Mouse (Mus musculus): ENCODE data around the gene Gnaz. TPM values are rescaled to one million over a fixed set of nuclear protein-coding genes. Genes with fewer than 3 reads are reported as not detected.

The Gnaz gene
- polyA plus RNA-seq, 1 experiment from 2014 or later, result 5.6 TPM

DNA sequence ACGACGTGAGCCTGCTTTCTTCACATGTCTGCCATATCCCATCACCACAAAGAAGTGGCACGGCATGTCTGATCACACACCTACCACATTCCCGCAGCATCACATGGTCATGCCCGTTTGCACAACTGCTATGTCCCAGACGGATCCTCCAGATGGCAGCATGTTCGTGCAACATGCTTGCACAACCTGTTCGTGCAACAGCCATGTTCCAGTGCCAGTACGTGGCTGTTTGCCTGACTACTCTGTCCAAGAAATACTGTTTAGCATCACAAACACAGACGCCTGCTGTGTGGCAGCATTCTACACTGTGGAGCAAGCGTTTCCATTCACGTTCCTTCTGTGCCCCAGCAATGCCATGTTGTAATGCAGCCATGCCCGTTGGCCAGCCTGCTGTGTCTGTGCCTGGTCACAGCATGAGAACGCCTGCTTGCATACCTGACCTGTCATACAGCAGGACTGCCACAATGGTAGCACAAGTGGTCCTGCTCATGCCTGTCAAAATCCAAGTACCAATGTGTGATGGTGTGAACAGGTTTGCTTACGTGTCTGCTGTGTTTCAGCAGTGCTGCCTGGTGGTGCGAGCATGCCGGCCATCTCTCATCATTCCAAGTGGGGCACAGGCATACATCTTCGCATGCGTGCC lies 33.3 kb upstream of the Gnaz start:
- H3K9ac ChIP-seq, result no peak overlapping the region
- ATAC-seq (ENCODE audit: insufficient read depth, low FRiP score, low read depth), result no peak
- no peaks in the 10 kb centered on the region for H3K9me3 ChIP-seq
- H3K27me3 ChIP-seq (replicated peaks), result no peaks in the 10 kb centered on the region
- no peaks in the 10 kb centered on the region for H3K36me3 ChIP-seq
- no peak overlapping the region for H3K27ac ChIP-seq
- H3K4me1 ChIP-seq, result no peaks in the 10 kb centered on the region
- H3K4me3 ChIP-seq (replicated peaks), result no peak overlapping the region
- H3K4me2 ChIP-seq, result no peak overlapping the region
- 84% methylated on average over 19 of the region's 19 CpGs for WGBS

GRCm38 (mm10) chr10:74934521-74934920 lies 32.5 kb upstream of the Gnaz start:
- Histone ChIP-seq H3K36me3 (no peaks in the 10 kb centered on the region), H3K4me3 (replicated peaks) (no peak overlapping the region), H3K9me3 (no peaks in the 10 kb centered on the region), H3K27ac (no peak overlapping the region), H3K4me1 (no peaks in the 10 kb centered on the region), H3K4me2 (no peak overlapping the region), H3K9ac (no peak overlapping the region), H3K27me3 (replicated peaks) (no peaks in the 10 kb centered on the region)
- WGBS, result 76% methylated on average over 12 of the region's 12 CpGs
- no peak for ATAC-seq (ENCODE audit: insufficient read depth, low FRiP score, low read depth)

GRCm38 (mm10) chr10:74935016-74935415 lies 32.0 kb upstream of the Gnaz start:
- WGBS, result 25% methylated on average over 6 of the region's 6 CpGs
- H3K4me3 ChIP-seq (replicated peaks), result no peak overlapping the region
- H3K27ac ChIP-seq, result no peak overlapping the region
- H3K27me3 ChIP-seq (replicated peaks), result no peaks in the 10 kb centered on the region
- no peaks in the 10 kb centered on the region for H3K36me3 ChIP-seq
- H3K9me3 ChIP-seq, result no peaks in the 10 kb centered on the region
- ATAC-seq (ENCODE audit: insufficient read depth, low FRiP score, low read depth), result no peak; the same call in 1 of the 2 replicates
- no peak overlapping the region for H3K4me2 ChIP-seq
- no peaks in the 10 kb centered on the region for H3K4me1 ChIP-seq
- H3K9ac ChIP-seq, result no peak overlapping the region

DNA sequence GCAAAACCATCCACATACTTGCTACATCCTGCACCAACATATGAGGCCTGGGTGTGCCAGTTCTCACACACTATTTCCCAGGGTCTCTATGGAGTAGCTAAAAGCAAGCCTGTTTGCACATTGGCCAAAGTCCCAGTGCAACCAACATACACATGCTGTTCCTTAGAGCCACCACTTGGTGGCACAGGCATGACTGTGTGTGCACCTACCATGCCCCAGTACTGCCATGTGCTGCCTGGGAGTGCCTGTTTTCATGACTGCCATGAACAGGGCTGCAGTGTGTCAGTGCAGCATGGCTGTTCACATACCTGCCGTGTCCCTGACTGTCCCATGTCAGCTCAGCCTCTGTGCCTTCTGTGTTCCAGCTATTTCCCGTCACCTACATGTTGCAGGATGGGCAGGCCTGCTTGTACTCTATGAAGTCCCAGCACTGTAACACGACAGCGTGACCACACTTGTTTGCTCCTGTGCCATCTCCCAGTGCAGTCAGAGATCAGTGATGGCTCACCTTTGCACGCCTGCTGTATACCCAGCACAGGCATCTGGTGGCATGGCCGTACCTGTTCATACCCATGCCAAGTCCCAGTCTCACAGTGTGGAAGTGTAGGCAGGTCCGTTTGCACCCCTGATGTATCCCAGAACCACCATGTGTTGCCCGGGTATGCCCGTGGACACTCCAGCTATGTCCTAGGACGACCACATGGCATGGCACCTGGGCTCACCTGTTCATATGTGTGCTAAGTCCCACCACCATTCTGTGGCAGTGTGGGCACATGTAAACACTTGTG lies 29.8 kb upstream of the Gnaz start:
- Histone ChIP-seq H3K27me3 (replicated peaks) (no peaks in the 10 kb centered on the region), H3K9ac (no peak overlapping the region), H3K4me3 (replicated peaks) (no peak overlapping the region), H3K27ac (no peak overlapping the region), H3K36me3 (no peaks in the 10 kb centered on the region), H3K4me1 (no peaks in the 10 kb centered on the region), H3K4me2 (no peak overlapping the region), H3K9me3 (no peaks in the 10 kb centered on the region)
- ATAC-seq (ENCODE audit: insufficient read depth, low FRiP score, low read depth), result 0 out of 2 replicates have a peak, but pooled peaks have one; percentile 20
- WGBS, result 79% methylated on average over 10 of the region's 10 CpGs

DNA sequence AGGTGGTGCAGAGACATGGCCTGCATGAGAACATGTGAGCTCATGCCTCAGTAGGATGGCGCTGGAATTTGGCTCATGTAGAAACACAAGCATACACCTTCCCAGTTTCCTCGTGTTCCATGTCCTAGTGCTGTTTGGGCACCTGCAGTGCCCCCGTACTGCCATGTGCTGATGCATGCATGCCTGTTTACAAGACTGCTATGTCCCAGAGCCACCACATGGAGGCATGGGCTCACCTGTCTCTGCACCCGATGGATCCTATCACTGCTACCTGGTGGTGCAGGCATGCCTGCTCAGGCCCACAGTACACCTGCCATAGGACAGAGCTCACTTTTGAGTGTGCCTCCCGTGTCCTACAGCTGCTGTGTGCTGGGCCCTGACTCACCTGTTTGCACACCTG lies 28.6 kb upstream of the Gnaz start:
- Histone ChIP-seq H3K27ac (no peak overlapping the region), H3K4me2 (no peak overlapping the region), H3K4me1 (no peaks in the 10 kb centered on the region), H3K4me3 (replicated peaks) (no peak overlapping the region), H3K9me3 (no peaks in the 10 kb centered on the region), H3K9ac (no peak overlapping the region), H3K27me3 (replicated peaks) (no peaks in the 10 kb centered on the region), H3K36me3 (no peaks in the 10 kb centered on the region)
- WGBS, result 59% methylated on average over 5 of the region's 5 CpGs
- ATAC-seq (ENCODE audit: insufficient read depth, low FRiP score, low read depth), result no peak

DNA sequence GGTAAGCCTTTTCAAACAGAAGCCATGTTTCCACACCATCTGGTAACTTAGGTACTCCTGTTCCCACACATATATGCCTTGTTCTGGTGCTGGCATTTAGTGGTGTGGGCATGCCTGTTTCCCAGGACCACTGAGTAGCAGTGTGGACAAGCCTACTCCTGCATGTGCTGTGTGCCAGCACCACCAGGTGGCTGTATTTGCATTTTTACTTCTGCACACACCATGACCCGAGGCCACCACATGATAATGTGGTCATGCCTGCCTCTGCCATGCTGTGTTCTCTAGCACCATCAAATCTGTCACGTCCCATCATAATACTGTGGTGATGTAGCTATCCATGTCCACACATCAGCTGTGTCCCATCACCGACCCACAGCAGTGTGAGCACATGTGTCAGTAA lies 27.7 kb upstream of the Gnaz start:
- H3K4me1 ChIP-seq, result no peaks in the 10 kb centered on the region

GRCm38 (mm10) chr10:74940795-74941194 lies 26.2 kb upstream of the Gnaz start:
- 93% methylated on average over 1 of the region's 1 CpGs for WGBS
- no peaks in the 10 kb centered on the region for H3K9me3 ChIP-seq
- no peaks in the 10 kb centered on the region for H3K36me3 ChIP-seq
- ATAC-seq (ENCODE audit: insufficient read depth, low FRiP score, low read depth), result no peak
- no peak overlapping the region for H3K4me3 ChIP-seq (replicated peaks)
- no peaks in the 10 kb centered on the region for H3K4me1 ChIP-seq
- no peak overlapping the region for H3K4me2 ChIP-seq
- no peaks in the 10 kb centered on the region for H3K27me3 ChIP-seq (replicated peaks)
- H3K9ac ChIP-seq, result no peak overlapping the region
- no peak overlapping the region for H3K27ac ChIP-seq

More for the DNA sequence above, 27.7 kb upstream of the Gnaz start:
- H3K4me2 ChIP-seq, result no peak overlapping the region
- H3K27ac ChIP-seq, result no peak overlapping the region
- H3K27me3 ChIP-seq (replicated peaks), result no peaks in the 10 kb centered on the region
- H3K9ac ChIP-seq, result no peak overlapping the region
- 50% methylated on average over 3 of the region's 3 CpGs for WGBS
- H3K9me3 ChIP-seq, result no peaks in the 10 kb centered on the region
- H3K4me3 ChIP-seq (replicated peaks), result no peak overlapping the region
- no peak for ATAC-seq (ENCODE audit: insufficient read depth, low FRiP score, low read depth)
- H3K36me3 ChIP-seq, result no peaks in the 10 kb centered on the region

- 43% methylated on average over 9 of the region's 9 CpGs for WGBS
These were observed 14.0 kb upstream of the Gnaz start for GRCm38 (mm10) chr10:74952830-74953443.

GRCm38 (mm10) chr10:74964380-74964779 lies 2.6 kb upstream of the Gnaz start:
- ATAC-seq (ENCODE audit: insufficient read depth, low FRiP score, low read depth), result no peak
- WGBS, result 65% methylated on average over 1 of the region's 1 CpGs
- H3K4me2 ChIP-seq, result no peak overlapping the region

More at GRCm38 (mm10) chr10:74952830-74953443, 14.0 kb upstream of the Gnaz start:
- no peak overlapping the region for H3K4me3 ChIP-seq (replicated peaks)
- H3K4me2 ChIP-seq, result no peak overlapping the region
- no peak overlapping the region for H3K27ac ChIP-seq
- H3K9me3 ChIP-seq, result no peaks in the 10 kb centered on the region
- no peak for ATAC-seq (ENCODE audit: insufficient read depth, low FRiP score, low read depth)
- no peaks in the 10 kb centered on the region for H3K4me1 ChIP-seq
- no peaks in the 10 kb centered on the region for H3K36me3 ChIP-seq
- H3K27me3 ChIP-seq (replicated peaks), result no peaks in the 10 kb centered on the region
- no peak overlapping the region for H3K9ac ChIP-seq

DNA sequence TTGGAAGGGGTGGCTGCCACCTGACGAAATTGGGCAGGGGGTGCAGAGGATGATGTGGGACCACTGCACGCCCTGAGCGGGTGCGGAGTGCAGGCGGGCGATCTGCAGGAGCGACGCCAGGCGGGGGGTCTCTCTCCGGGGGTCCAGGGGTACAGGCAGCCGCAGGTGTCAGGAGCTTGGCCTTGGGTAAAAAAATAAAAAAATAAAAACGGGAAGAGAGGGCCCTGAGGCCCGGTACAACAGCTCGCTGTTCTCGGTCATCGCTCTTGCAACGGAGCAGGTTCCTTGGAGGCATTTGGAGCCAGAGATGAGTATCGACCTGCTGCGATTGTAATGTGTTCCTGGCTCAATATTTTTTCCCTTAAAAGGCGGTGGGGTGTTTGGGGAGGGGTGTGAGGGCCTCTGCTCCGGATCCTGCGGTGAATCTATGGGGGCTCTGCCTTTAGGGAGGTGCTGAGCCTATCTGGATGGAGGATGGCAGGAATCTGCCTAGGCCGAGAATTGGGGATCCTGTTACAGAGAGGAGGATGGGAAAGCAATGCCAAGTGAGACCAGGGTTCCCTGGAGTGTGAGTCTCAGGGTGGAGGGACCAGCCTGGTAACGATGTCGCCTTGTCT lies 782 bp downstream of the Gnaz start:
- Histone ChIP-seq H3K4me1 (peaks cover 9% of the 10 kb centered on the region), H3K4me2 (peak overlapping the region; percentile 96), H3K27me3 (replicated peaks) (peaks cover 5% of the 10 kb centered on the region; the same call in 1 of the 2 replicates), H3K4me3 (replicated peaks) (peak overlapping the region; percentile 80), H3K36me3 (no peaks in the 10 kb centered on the region), H3K9me3 (no peaks in the 10 kb centered on the region), H3K27ac (no peak overlapping the region), H3K9ac (peak overlapping the region; percentile 32; the same call in 1 of the 2 replicates)
- no peak for ATAC-seq (ENCODE audit: insufficient read depth, low FRiP score, low read depth)
- 6% methylated on average over 25 of the region's 25 CpGs for WGBS

More at GRCm38 (mm10) chr10:74964380-74964779, 2.6 kb upstream of the Gnaz start:
- Histone ChIP-seq H3K9ac (no peak overlapping the region), H3K36me3 (no peaks in the 10 kb centered on the region), H3K27ac (no peak overlapping the region), H3K27me3 (replicated peaks) (peaks cover 5% of the 10 kb centered on the region; the same call in 1 of the 2 replicates), H3K9me3 (no peaks in the 10 kb centered on the region), H3K4me3 (replicated peaks) (no peak overlapping the region), H3K4me1 (peaks cover 9% of the 10 kb centered on the region)

DNA sequence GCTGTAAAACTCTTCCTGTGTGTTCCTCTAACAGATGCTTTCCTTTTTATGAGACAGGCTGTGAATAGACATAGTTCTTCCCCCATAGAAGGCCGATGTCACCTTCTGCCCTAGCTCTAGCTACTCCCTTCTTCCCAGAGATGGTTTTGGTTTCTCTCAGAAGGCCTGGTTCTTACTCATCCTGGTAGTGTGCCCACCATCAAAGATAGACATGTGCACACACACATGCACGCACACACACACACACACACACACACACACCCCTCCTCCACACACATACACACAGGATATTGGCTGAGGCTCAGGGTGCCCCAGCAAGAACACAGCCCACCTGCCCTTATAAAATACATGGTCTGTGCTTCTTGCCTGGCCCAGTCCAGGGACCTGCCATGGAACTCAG lies 2.3 kb downstream of the Gnaz start:
- Histone ChIP-seq H3K9ac (no peak overlapping the region), H3K4me1 (peaks cover 9% of the 10 kb centered on the region), H3K4me3 (replicated peaks) (no peak overlapping the region), H3K9me3 (no peaks in the 10 kb centered on the region), H3K36me3 (no peaks in the 10 kb centered on the region), H3K4me2 (no peak overlapping the region), H3K27me3 (replicated peaks) (peaks cover 5% of the 10 kb centered on the region; the same call in 1 of the 2 replicates), H3K27ac (no peak overlapping the region)
- ATAC-seq (ENCODE audit: insufficient read depth, low FRiP score, low read depth), result no peak
- WGBS, result 79% methylated on average over 2 of the region's 2 CpGs
